Mouse (Mus musculus) mouse trophoblast stem cell (cell line): ENCODE measurements around the gene Grb2.

ENCODE experiments used
- in situ Hi-C, 2 experiments: fragments of 300-500 bp; cut with MseI, MboI; formaldehyde crosslinking; loops; 2 replicates in 1 of 2; 3 replicates in 1 of 2; pipeline ENCODE4 v1.15.1; 2025

Gene Grb2

DNA sequence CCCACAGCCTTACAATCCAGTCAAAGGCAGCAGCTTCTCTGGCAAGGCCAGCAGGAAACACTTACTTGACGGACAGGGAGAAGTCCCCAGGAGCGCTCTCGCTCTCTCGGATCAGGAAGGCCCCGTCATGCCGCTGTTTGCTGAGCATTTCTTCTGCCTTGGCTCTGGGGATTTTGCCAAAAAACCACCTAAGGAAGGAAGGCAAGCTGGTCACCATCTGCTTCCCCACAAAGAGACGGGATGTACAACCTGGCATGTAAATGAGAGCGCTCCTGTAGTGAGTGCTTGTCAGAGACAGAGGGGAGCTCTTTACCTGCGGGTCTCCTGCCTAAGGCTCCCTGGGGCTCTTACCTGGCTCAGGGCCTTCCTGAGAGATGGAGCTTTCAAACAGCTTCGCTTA, 58.7 kb downstream of the Grb2 start:
- in situ Hi-C loops, result loop anchor here in 1 of 2 experiments (5.0 kb wide), 1 partner anchor 63 kb away; no protein-coding TSS in a partner anchor

- in situ Hi-C loops, result loop anchor here in 1 of 2 experiments (5.0 kb wide), 1 partner anchor 65 kb away; no protein-coding TSS in a partner anchor
Observed at GRCm38 (mm10) chr11:115647459-115647858, 60.9 kb downstream of the Grb2 start.

DNA sequence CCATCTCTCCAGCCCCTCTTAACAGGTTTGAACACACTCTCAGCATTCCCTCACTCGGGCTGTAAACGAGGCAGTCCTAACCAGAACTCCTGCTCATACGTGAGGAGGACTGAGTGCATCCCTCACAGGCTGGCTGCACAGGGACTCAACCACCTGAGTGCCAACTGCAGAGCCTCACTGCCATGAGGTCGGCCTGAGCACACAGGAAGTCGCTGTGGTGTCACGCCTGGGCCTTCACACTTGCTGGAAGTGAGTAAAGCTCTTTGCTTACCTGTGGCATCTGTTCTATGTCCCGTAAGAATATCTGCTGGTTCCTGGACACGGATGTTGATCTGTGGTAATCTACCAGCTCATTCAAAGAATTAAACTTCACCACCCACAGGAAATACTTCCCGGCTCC, 62.0 kb downstream of the Grb2 start:
- in situ Hi-C loops, result loop anchor here in 1 of 2 experiments (5.0 kb wide), 1 partner anchor 66 kb away; no protein-coding TSS in a partner anchor

DNA sequence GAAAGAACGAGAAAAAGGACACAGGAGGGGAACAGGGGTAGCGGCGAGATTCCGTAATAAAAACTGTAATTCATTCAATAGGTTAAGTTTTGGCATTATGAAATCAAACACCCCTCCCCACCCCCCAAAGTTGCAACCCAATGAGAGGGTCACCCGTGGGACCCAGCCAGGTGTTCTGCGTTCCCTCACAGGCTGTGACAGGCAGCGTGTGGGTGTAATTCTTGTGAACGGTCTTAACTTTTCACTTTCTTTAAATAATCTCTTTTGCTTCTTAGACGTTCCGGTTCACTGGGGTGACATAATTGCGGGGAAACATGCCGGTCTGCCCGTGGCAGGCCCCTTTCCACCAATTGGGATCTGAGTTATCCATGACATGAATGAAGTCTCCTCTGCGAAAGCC, 62.9 kb downstream of the Grb2 start:
- in situ Hi-C loops, result loop anchor here in 1 of 2 experiments (5.0 kb wide), 1 partner anchor 67 kb away; no protein-coding TSS in a partner anchor

DNA sequence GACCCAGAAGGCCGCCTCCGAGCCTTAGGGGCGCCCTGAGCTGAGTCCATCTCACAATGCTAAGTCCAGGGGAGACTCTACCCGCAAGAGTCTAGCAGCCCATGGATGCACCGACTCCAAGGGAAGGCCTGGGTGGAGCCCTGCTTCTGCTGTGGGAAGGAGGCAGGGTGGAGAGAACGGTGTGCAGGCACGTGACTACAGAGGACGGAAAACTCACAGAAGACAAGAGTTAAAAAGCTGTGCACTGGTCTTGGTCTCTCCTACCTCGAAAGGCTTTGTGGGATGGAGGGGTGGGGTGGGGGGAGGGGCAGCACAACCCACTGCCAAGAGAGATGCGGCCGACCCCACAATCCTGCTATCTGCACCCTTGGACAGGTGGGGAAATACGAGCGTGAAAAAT, 64.1 kb downstream of the Grb2 start:
- in situ Hi-C loops, result no loop called here

GRCm38 (mm10) chr11:115643265-115643664, 65.1 kb downstream of the Grb2 start:
- in situ Hi-C loops, result no loop called here

- in situ Hi-C loops, result no loop called here
Observed at GRCm38 (mm10) chr11:115642705-115643104, 65.7 kb downstream of the Grb2 start.

DNA sequence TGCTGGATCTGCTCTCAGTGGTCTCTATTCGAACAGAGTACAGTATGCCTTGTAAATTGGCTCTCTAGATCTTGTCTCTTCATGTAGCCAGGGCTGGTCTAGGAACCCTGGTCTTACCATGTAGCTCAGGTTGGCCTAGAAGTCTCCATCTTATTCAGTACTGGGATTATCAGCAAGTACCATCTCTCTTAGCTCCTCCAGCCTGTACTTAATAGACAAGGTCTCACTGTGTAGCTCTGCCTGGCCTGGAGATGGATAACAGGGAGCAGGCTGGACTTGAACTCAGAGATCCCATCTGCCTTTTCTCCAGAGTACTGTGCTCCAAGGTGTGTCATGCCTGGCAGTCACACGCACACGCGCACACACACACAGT, 66.7 kb downstream of the Grb2 start:
- in situ Hi-C loops, result no loop called here

GRCm38 (mm10) chr11:115640978-115641663, 67.3 kb downstream of the Grb2 start:
- in situ Hi-C loops, result no loop called here

DNA sequence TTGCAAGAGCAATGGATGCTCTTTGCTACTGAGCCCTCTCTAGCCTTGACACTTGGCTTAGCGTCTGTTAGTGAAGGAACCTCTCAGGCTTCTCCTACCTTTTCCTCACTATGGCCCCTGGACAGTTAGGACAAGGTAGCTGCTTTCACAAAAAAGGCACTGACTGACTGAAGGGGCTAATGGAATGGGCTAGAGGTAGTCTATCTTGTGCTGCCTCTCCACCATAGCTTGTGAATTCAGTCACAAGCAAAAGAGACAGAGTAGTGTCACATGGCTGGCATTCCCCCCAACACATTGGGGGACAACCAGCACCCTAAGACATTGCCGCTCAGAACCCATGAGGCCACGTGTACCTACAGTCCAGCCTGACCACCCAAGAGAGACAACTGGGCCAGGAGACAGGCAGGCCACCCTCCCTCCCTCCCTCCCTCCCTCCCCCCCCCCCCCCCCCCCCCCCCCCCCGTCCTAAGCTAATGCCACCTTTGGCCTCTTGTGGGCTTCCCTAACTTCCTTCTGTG, 68.0 kb downstream of the Grb2 start:
- in situ Hi-C loops, result no loop called here

DNA sequence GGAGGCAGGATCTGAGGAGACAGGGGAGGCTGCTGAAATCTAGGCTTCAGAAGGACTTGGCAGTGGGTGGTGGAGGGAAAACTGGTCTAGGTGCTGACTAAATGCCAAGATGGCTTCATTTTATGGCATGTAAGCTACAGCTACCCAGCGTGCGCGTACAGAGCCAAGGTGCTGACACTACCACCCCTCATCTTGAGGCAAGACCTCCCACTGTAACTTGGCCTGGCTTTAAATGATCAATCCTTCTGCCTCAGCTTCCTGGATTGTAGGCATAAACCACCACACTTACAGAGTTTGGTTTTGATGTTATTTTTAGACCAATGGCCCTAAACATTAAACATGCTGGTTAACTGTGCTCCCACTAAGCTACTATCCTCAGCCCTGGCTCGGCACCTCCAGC, 68.9 kb downstream of the Grb2 start:
- in situ Hi-C loops, result loop anchor here in 1 of 2 experiments (10.0 kb wide), 1 partner anchor 75 kb away; no protein-coding TSS in a partner anchor

DNA sequence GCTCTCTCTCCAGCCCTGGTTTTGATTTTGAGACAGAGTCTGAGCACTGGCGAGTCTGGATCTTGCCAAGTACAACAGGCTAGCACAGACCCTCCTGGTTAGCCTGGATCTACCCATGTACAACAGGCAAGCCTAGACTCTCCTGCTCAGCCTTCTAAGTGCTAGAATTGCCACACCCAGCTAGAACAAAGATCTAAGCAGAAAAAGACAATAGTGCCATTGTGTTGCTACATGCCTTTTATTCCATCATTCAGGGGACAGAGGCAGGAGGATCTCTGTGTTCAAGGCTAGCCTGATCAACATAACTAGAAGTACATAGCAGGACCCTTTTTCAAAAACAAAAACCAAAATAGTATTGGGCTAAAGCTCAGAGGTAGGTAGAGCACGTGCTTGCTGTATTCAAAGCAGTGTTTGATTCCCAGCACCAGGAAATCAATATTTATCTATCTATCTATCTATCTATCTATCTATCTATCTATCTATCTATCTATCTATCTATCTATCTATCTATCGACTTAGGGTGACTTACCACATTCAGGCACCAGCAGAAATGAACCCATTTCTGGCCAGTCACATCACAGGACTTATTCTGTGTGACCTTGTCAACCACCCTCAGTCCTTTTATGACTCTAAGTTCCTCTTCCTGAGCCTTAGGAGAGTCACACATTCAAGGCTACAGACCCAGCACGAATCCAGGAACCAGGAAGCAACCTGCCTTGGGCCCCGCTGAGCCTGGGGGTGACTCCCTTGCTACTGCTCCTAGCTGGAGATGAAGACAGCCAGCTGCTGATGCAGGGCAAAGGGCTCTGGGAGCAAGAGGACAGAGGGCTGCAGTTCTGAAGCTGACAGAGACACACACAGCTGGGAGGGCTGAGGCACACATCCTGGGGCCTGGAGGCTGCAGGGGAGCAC, 69.6 kb downstream of the Grb2 start:
- in situ Hi-C loops, result loop anchor here in 1 of 2 experiments (10.0 kb wide), 1 partner anchor 76 kb away; no protein-coding TSS in a partner anchor

- in situ Hi-C loops, result loop anchor here in 1 of 2 experiments (10.0 kb wide), 1 partner anchor 78 kb away; no protein-coding TSS in a partner anchor
Observed at GRCm38 (mm10) chr11:115636960-115637359, 71.4 kb downstream of the Grb2 start.

DNA sequence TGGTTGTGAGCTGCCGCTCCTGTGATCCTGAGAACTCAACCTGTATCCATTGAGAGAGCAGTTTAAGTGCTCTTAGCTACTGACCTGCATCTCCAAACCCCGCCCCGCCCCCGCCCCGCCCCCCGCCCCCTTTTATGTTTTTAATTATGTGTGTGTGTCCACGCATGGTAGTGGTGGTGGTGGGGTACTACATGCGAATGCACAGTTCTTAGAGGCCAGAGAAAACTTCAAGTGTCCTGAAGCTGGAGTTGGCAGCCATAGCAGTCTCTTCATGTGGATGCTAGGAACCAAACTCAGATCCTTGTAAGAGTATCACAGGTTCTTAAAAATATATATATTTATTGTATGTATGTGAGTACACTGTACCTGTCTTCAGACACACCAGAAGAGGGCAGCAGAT, 72.9 kb downstream of the Grb2 start:
- in situ Hi-C loops, result loop anchor here in 1 of 2 experiments (10.0 kb wide), 1 partner anchor 79 kb away; no protein-coding TSS in a partner anchor

GRCm38 (mm10) chr11:115635041-115635440, 73.4 kb downstream of the Grb2 start:
- in situ Hi-C loops, result loop anchor here in 1 of 2 experiments (10.0 kb wide), 1 partner anchor 80 kb away; no protein-coding TSS in a partner anchor

DNA sequence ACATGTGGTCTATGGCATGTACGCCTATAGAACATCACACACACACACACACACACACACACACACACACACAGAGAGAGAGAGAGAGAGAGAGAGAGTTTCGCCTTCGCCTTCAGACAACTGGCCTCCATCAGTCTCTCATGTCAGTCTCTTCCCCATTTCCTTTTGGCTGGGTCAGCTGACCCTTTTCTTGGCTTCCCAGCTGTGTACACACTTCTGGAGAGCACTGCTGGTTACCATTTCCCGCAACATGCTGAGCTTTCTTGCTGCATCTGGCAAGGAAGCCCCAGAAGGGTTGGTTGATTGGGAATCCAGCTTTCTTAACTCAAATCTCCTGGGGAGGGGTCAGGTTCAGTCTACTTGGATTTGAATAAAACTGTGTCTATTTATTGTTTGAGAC, 74.3 kb downstream of the Grb2 start:
- in situ Hi-C loops, result loop anchor here in 1 of 2 experiments (10.0 kb wide), 1 partner anchor 81 kb away; no protein-coding TSS in a partner anchor

- in situ Hi-C loops, result loop anchor here in 1 of 2 experiments (10.0 kb wide), 1 partner anchor 82 kb away; no protein-coding TSS in a partner anchor
Observed at GRCm38 (mm10) chr11:115632862-115633261, 75.5 kb downstream of the Grb2 start.

DNA sequence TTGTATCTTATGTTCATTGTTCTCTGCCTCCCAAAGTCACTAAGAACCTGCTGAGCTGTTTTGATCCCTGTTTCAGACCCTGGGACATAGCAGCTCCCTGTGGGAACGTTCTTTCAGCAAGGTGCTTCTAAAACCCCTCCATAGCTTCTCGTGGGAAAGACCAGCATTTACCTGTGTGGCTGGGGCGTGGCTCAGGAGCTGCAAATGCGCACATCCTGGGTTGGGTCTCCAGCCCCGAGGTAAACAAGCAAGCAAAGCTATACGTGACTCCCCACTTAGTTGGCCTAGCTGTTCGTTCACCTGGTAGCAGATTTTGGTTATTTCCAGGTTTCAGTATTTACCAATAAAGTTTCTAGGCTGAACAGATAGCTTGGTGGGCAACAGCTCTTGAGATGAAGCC, 76.2 kb downstream of the Grb2 start:
- in situ Hi-C loops, result loop anchor here in 1 of 2 experiments (10.0 kb wide), 1 partner anchor 83 kb away; no protein-coding TSS in a partner anchor

- in situ Hi-C loops, result loop anchor here in 1 of 2 experiments (10.0 kb wide), 1 partner anchor 83 kb away; no protein-coding TSS in a partner anchor
Observed at GRCm38 (mm10) chr11:115631505-115631890, 76.9 kb downstream of the Grb2 start.

DNA sequence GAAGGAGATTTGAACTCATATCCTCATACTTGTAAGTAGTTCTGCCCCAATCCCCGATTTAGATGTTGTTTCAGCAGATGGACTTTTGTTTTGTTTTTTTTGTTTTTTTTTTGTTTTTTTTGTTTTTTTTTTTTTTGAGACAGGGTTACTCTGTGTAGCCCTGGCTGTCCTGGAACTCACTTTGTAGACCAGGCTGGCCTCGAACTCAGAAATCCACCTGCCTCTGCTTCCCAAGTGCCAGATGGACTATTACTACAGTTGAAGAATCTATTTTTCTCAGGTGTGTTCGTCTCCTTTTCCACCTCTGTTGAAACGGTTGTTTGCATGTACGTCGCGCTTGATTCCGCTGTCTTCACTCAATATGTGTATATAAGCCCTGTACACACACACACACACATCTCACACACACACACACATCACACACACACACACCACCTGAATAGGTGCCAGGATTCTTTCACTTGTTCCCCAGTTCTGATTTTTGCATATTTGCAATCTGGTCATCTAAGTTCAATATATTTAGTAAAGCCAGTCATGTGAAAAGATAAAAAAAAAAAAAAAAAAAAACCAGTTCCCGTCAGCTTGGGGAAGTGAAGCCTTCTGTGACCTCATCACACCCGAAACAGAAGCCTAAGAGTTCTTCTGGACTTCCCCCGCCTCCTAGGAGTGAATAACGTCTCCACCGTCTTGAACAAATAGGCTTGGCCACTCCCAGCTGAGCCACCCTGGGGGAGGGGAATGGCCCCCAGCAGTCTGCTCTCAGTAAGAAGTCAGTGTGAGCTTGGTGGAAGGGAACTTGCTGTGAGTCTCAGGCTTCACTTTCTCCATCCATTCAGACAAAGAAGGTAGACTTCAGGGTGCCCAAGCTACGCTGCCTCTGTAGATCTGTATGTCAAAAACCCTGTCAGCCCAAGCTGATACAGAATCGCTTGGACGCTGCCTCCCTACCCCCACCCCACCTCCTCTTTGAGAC, 77.6 kb downstream of the Grb2 start:
- in situ Hi-C loops, result loop anchor here in 1 of 2 experiments (10.0 kb wide), 1 partner anchor 84 kb away; no protein-coding TSS in a partner anchor
